Mouse (Mus musculus) brown adipose tissue, adult 24 weeks (tissue): ENCODE data around the gene Gm17783. TPM values are rescaled to one million over a fixed set of nuclear protein-coding genes. Genes with fewer than 3 reads are reported as not detected.

Experiments
- polyA plus RNA-seq: library from polyadenylated mRNA; stranded (reverse); fragments of >200 nt; gene quantifications from 2 replicates; pipeline ENCODE4 v1.2.4, GENCODE M21; 2012; ENCODE audit not compliant: missing spikeins, insufficient read depth, insufficient read length

The Gm17783 gene
- polyA plus RNA-seq, 1 experiment = not detected

Other genes starting within 250 kb of the Gm17783 start
- gene Cd200, start 123.0 kb downstream of the Gm17783 start, polyA plus RNA-seq = 39.3 and 47.9 TPM in 2 replicates
- gene Gm609, start 39.1 kb downstream of the Gm17783 start, polyA plus RNA-seq = not detected in 2 replicates
- not detected in 2 replicates for gene Slc9c1, start 3.3 kb upstream of the Gm17783 start, polyA plus RNA-seq
- gene Gcsam, start 78.3 kb upstream of the Gm17783 start, polyA plus RNA-seq = 0.48 TPM in 1 of 2 replicates, not detected in the other
- not detected in 2 replicates for gene BC016579, start 122.0 kb upstream of the Gm17783 start, polyA plus RNA-seq
- not detected in 2 replicates for gene Tmprss7, start 161.6 kb upstream of the Gm17783 start, polyA plus RNA-seq
- not detected in 2 replicates for gene Tagln3, start 192.6 kb upstream of the Gm17783 start, polyA plus RNA-seq
- gene Abhd10, start 210.9 kb upstream of the Gm17783 start, polyA plus RNA-seq = 9.8 and 18.2 TPM in 2 replicates